Mouse (Mus musculus): ENCODE measurements around the gene Pate4. TPM values are rescaled to one million over a fixed set of nuclear protein-coding genes. Genes with fewer than 3 reads are reported as not detected.

Gene Pate4
- total RNA-seq (2012; rRNA removed) (not detected in 2 replicates), total RNA-seq (2014; rRNA removed) (not detected in 2 replicates), polyA plus RNA-seq (2012; ENCODE audit: insufficient read length, low read depth) (not detected in 2 replicates)

DNA sequence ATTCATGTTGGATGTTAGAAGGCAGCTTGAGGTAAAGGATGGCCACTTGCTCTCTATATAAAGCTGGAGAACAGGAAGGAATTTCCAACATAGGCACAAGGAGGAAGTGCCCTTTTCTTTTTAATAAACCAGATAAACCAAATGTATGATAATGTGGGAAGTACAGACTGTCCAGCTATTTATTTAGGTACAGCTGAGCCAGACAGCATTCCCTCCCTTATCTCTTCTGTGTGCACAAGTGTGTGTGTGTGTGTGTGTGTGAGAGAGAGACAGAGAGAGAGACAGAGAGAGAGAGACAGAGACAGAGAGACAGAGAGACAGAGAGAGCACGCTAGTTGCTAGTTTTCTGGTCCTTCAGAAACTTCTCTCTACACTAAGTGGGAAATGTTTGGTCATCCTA lies at the start of gene Pate4:
Gene Pate4 (minus strand): TSS at position 101 of the 400 bp plus-strand sequence.
- H3K9ac ChIP-seq (ENCODE audit: insufficient read depth, low read depth): no peak within 1 kb of the TSS
- in situ Hi-C loops (cut with MboI; ENCODE audit: low pct_ligation_motif_present, low pct_unique_long_range_greater_than_20kb, low sequenced_read_pairs): no loop called here
- no peak for DNase-seq (ENCODE audit: extremely low read depth)
- no peaks in the 10 kb centered on the region for H3K79me2 ChIP-seq (replicated peaks; ENCODE audit: control insufficient read depth, extremely low read depth, insufficient read depth, poor library complexity, severe bottlenecking)
- no peak within 1 kb of the TSS for H3K4me3 ChIP-seq (replicated peaks in 1 of 3; ENCODE audit: low read depth in 2 of 3, low read length in 2 of 3, poor library complexity in 1 of 3)
- TF ChIP-seq CHD2 (IDR thresholded peaks at IDR 0.05; ENCODE audit: low read length) (no peak), MAX (IDR thresholded peaks at IDR 0.05; ENCODE audit: low read length) (no peak), JUN (IDR thresholded peaks at IDR 0.05; ENCODE audit: insufficient read depth, low read depth, low read length) (no peak), MXI1 (IDR thresholded peaks at IDR 0.05; ENCODE audit: low read depth, low read length) (no peak), IRF4 (IDR thresholded peaks at IDR 0.05; ENCODE audit: low read depth, low read length) (no peak), MYC (IDR thresholded peaks at IDR 0.05; ENCODE audit: low read depth, low read length) (no peak), EP300 (IDR thresholded peaks at IDR 0.05; ENCODE audit: low read length) (no peak), RCOR1 (conservative IDR thresholded peaks at IDR 0.05; ENCODE audit: low read depth, low read length) (no peak), RAD21 (IDR thresholded peaks at IDR 0.05; ENCODE audit: low read depth, low read length) (no peak), SIN3A (IDR thresholded peaks at IDR 0.05; ENCODE audit: low read length) (no peak), MAZ (IDR thresholded peaks at IDR 0.05; ENCODE audit: low read depth, low read length) (no peak), NELFE (IDR thresholded peaks at IDR 0.05; ENCODE audit: low read depth, low read length) (no peak), MAFK (IDR thresholded peaks at IDR 0.05; ENCODE audit: insufficient replicate concordance, low read length) (no peak), BHLHE40 (IDR thresholded peaks at IDR 0.05; ENCODE audit: low read depth, low read length) (no peak), ELF1 (IDR thresholded peaks at IDR 0.05; ENCODE audit: low read depth, low read length) (no peak), CHD1 (IDR thresholded peaks at IDR 0.05; ENCODE audit: low read depth, low read length) (no peak), ETS1 (conservative IDR thresholded peaks at IDR 0.05; ENCODE audit: low read depth, low read length) (no peak), CTCF (conservative IDR thresholded peaks at IDR 0.05 in 1 of 2, IDR thresholded peaks at IDR 0.05 in 1 of 2; ENCODE audit: low read depth in 2 of 2, low read length in 2 of 2) (no peak), JUND (conservative IDR thresholded peaks at IDR 0.05; ENCODE audit: low read depth, low read length) (no peak)
- no peaks in the 10 kb centered on the region for H3K27me3 ChIP-seq (replicated peaks)
- H3K27ac ChIP-seq (ENCODE audit: insufficient read depth, low read depth): no peak within 1 kb of the TSS
- peaks cover 0 to 6% of the 10 kb centered on the region in 2 experiments; a peak in 2 of 4 replicates for H3K4me1 ChIP-seq (ENCODE audit: control insufficient read depth in 1 of 2, insufficient read depth in 2 of 2)
- no peaks in the 10 kb centered on the region for H3K9me3 ChIP-seq (replicated peaks; ENCODE audit: low read length)
- dilution Hi-C loops (cut with MboI; ENCODE audit: extremely low pct_ligation_motif_present, extremely low pct_unique_long_range_greater_than_20kb, low sequenced_read_pairs): no loop called here
- H3K36me3 ChIP-seq (replicated peaks in 1 of 2; ENCODE audit: control insufficient read depth in 1 of 2, insufficient read depth in 1 of 2, low read length in 1 of 2): no peaks in the 10 kb centered on the region
- no peak within 1 kb of the TSS for H3K4me2 ChIP-seq (ENCODE audit: insufficient read depth, low read depth, poor library complexity, severe bottlenecking)

DNA sequence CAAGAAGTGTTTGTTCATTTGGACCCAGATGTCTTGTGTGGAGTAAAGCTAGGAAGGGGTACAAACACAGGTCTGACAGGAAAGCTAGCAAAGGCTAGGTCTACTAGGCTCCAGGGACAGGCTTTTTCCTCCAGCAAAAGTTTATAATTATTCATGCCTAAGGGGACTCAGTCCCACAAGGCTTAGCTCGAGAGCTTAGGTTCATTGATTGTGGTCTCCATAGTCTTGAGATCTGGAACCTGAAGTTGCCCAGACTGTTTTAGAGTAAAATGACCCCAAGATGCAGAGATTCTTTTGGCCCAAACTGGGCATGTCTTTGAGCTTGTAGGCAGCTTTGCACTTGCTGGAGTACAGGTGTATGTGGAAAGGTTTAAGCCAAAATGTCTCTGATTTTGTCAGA lies 36.4 kb upstream of the Pate4 start, which contains the start of gene Pate3:
Gene Pate3 (minus strand): TSS at position 101 of the 400 bp plus-strand sequence.
- no peak for DNase-seq (ENCODE audit: extremely low read depth)
- Histone ChIP-seq H3K27me3 (replicated peaks) (no peaks in the 10 kb centered on the region), H3K36me3 (replicated peaks in 1 of 2; ENCODE audit: control insufficient read depth in 1 of 2, insufficient read depth in 1 of 2, low read length in 1 of 2) (no peaks in the 10 kb centered on the region), H3K27ac (ENCODE audit: insufficient read depth, low read depth) (no peak within 1 kb of the TSS), H3K9ac (ENCODE audit: insufficient read depth, low read depth) (no peak within 1 kb of the TSS), H3K4me1 (ENCODE audit: control insufficient read depth in 1 of 2, insufficient read depth in 2 of 2) (no peaks in the 10 kb centered on the region), H3K4me3 (replicated peaks in 1 of 3; ENCODE audit: low read depth in 2 of 3, low read length in 2 of 3, poor library complexity in 1 of 3) (no peak within 1 kb of the TSS), H3K4me2 (ENCODE audit: insufficient read depth, low read depth, poor library complexity, severe bottlenecking) (no peak within 1 kb of the TSS), H3K79me2 (replicated peaks; ENCODE audit: control insufficient read depth, extremely low read depth, insufficient read depth, poor library complexity, severe bottlenecking) (no peaks in the 10 kb centered on the region), H3K9me3 (replicated peaks; ENCODE audit: low read length) (no peaks in the 10 kb centered on the region)
- in situ Hi-C loops (cut with MboI; ENCODE audit: low pct_ligation_motif_present, low pct_unique_long_range_greater_than_20kb, low sequenced_read_pairs) (no loop called here), dilution Hi-C loops (cut with MboI; ENCODE audit: extremely low pct_ligation_motif_present, extremely low pct_unique_long_range_greater_than_20kb, low sequenced_read_pairs) (no loop called here)
- TF ChIP-seq USF1 (IDR thresholded peaks at IDR 0.05; ENCODE audit: low read depth, low read length): no peak
- TF ChIP-seq MAX (IDR thresholded peaks at IDR 0.05; ENCODE audit: low read length): no peak
- TF ChIP-seq MAFK (IDR thresholded peaks at IDR 0.05; ENCODE audit: insufficient replicate concordance, low read length): no peak
